Mouse (Mus musculus) layer of hippocampus, adult 9-11 months (tissue): ENCODE measurements around the gene Foxred2.

ENCODE experiments used
- DNase-seq: peaks from one replicate; pipeline ENCODE4 v3.0.0; 2022

Foxred2 gene

DNA sequence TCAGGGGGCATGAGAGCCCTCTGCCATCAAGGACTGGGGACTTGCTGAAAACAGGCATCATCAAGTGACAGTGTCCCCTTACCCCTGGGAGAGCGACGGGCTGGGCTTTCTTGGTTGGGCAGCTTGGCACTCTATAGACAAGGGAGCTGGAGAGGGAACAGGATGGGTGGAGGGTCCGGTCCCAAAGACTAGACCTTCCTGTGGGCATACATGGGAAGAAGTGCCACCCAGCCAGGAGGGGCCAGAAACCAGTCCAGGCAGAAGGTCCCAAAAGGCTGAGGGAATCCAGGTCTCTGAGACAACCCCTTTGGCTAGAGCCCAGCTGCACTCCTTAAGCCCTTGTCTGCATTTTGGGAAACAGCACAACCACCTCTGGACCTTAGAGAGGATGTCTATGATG lies 42.0 kb downstream of the Foxred2 start:
- DNase-seq = no peak

DNA sequence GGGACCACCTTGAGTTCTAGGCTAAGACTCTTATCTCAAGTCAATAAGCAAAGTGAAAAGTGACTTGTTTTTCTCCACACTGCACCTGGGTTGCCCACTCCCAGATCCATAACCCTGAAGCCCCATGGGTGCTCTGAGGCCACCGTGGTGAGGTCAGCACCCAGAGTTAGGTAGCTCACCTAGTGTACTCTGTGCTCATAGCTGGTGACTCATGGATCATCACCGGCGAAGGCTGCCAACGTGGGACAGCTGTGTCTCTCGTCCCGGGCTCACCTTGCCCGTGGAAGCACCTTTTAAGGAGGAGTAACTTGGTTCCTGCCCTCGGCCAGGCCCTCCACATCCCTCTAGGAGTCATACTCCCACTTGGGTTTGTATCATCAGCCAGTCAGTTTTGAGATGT lies 43.5 kb downstream of the Foxred2 start:
- no peak for DNase-seq

DNA sequence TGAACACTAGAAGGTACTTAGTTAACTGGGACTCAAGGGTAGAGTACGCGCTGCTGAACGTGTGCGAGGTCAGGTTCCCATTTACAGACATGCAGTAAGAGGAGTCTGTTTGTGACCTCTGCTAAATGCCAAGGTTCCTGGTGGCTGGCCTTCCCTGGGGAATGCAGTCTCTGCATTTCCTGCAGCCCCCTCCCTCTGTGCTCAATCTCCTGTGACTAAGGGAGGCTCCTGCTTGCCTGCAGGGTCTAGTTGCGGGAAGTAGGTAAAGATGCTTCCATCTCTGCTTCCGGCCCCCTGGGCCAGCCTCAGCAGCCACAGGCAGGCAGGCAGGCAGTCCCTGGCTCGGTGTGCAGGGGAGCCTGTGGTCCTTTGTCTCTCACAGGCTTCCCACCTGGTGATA lies 43.9 kb downstream of the Foxred2 start:
- DNase-seq = no peak

DNA sequence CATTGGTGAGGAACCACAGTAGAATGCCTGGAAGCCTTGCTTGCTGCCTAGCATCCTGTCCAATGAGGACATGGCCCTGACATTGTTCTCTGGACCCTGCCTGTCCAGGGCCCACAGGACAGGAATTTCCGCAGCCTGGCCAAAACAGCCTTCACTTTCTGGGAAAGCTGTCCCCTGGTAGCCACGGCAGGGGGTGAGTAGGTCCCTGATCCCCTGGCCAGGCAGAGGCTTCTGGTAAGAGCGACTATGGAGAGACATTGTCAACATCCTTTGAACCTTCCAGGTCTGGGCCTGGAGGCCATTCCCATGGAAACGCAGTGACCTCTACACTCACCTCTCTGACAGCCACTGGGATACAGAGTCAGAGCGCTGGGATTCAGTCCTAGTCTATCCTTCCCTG lies 44.5 kb downstream of the Foxred2 start:
- DNase-seq = no peak

DNA sequence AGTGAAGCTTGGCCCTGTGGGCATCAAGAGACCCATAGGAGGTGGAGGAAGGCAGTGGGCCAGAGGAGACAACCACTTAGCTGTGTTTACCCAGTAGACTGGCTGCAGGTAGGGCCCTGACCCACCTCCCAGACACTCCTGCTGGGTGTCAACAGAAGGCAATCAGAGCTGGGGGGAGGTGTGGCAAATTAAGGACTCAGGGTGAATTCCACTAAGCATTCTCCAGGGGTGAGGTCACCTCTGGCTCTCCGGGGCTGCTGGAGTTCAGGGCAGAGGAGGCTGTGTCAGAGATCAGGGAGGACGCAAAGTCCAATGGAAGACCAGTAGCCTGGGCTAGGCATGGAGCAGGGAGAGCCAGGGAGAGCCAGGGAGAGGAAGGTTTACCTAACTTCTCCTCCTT lies 45.5 kb downstream of the Foxred2 start:
- DNase-seq = no peak

DNA sequence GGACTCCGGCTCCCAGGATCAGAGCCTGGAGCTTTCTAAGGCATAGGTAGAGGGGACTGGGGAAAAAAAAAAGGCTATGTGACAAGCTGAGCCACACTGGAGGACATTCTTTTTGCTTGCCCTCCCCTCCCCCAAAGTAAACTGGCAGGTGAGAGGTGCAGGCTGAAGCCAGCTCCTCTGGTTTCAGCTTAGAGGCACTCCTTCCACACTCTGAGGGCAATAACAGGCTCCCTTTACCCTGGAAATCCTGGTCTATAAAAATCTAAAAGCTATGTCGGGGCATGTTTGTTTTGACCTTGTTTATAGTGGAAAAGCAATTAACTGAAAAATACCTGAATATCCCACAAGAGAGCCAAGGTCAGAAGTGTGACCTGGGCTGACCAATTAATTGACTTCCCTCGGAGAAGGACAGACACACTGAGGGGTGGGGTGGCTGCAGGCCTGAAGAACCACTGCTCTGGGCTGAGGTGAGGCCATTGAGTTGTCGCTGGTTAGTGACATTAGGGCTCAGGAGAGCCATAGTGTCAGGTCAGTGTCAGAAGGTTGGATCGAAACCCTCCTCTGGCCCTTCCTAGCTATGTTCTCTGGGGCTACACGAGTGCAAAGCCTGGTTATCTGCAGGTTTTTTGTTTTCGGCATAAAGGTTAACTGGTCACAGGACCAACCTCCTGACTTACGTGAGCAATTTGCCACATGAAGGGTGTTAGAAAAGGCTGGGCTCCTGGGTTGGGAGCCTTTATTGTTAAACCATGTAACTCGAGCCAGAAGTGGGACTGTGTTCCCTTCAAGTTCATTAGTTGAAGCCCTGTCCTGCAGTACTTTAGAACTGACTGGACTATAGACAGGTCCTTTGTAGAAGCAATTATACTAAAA lies 48.6 kb downstream of the Foxred2 start:
- no peak for DNase-seq

DNA sequence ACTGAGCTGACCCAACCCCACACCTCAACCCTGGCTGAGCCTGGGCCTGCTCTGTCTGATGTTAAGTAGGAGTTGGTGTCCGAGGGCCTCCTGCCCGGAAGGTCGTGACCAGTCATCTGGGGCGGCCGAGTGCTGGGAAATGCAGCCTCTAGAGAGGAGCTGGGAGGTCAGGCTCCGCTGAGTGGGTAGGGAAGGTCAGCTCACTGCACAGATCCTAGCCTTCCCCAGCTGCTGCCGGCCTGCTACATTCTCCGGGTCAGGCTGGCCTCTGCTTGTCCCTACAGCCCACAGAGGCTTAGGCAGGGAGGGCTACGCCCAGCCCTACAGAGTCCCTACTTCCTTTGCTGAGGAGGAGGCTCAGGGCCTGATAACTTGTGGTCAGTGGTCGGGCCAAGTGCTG lies 50.0 kb downstream of the Foxred2 start:
- no peak for DNase-seq

DNA sequence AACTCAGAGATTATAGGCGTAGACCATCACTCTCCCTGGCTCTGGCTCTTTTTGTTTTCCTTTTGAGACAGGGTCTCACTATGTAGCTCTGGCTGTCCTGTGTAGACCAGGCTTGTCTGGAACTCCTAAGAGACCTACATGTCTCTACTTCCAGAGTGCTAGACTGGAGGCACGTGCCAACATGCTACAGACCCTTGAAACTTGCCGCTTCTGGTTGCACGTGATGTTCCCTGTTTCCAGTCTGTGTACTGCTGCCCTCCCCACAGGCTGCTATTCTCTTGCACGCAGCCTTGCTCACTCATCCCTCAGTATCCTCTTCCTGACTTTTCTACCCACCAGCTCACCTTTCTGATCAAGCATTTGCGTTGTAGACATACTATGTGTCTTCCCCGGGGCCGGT lies 50.4 kb downstream of the Foxred2 start:
- DNase-seq = no peak

DNA sequence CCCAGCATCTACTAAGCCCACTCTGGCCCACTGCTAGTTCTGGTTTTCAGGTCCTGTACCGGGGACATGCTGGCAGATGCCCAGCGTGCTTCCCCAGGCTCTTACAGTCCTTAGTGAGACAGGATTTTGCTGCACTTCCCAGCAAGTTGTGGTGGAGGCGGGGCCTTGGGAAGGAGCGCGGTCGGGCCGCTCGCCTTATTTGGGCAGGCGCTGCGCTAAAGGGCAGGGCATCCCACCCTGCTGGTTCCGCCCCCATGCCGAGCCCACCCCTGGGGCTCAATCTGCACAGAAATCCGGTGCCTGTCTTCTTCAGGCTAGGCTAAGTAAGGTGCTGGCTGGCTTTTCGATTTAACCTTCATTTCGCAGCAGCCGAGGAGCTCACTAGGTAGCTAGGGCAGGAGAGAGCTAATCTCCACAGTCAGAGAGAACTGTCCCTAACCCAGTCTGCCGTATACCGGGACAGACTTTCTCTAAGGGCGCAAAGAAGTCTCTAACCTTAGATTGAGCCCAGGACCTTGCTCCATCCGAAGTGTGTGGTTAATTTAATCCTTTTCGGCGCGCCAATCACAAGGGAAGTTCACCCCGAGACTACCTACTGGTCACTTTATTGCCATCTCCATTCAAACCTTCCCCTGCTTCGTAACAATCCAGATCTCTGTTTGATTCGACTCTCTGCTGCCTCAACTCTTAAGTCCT lies 51.1 kb downstream of the Foxred2 start:
- no peak for DNase-seq

DNA sequence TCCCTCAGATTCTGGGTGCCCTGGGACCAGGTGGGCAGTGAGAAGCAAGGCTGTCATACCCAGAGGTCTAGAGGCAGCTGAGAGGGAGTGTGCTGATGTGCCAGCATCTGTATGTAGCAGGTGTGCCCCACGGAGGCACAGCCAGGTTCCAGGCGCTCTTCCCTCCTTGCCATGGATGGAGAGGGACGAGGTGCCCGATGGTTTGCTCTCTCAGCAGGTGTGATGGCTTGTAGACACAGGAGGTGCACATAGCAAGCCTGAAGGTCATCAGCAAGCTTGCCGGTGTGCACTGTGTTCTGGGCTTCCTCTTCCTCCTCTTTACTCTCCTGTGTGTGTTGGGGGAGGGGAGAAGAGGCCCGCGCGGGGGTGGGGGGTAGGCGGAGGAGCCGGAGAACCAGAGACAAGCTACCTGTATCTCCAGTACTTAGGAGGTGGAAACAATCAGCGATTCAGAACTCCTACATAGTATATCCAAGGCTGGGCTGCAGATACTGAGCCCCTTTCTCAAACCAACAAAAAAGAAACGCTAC lies 52.1 kb downstream of the Foxred2 start:
- DNase-seq = no peak

DNA sequence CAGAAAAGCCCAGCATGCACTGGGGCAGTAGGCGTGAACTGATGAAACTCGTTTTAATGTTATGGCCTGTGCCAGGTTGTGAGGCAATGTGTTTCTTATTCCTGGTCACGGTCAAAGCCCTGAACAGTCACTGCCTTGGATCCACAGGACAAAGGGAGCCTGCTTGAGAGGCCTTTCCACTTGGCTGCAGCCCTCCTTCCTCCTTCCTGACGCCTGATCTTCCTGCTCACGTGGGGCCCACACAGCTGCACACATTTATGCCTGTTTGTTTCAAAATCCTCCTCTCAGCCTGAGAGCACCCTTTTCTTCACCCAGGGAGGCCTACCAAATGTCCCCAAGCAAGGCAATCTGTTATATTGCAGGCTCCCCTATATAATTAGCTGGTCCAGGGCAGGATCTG lies 53.3 kb downstream of the Foxred2 start:
- DNase-seq = no peak

DNA sequence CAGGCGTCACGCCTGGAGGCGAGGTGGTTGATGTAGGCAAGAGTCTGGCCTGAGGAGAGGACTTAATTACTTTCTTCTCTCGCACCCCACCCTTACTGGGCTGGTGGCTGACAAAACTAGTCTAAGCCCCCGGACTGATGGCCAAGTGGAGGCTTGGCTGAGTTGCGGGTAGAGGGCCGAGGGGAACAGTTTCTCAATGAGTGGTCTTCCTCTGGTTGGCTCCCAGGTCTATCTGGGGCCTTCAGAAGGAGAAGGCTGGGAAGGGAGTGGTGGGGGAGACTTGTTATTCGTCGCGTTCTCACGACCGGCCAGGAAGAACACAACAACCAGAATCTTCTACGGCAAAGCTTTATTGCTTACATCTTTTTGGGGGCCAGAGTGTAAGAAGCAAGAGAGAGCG lies 61.6 kb downstream of the Foxred2 start:
- no peak for DNase-seq

DNA sequence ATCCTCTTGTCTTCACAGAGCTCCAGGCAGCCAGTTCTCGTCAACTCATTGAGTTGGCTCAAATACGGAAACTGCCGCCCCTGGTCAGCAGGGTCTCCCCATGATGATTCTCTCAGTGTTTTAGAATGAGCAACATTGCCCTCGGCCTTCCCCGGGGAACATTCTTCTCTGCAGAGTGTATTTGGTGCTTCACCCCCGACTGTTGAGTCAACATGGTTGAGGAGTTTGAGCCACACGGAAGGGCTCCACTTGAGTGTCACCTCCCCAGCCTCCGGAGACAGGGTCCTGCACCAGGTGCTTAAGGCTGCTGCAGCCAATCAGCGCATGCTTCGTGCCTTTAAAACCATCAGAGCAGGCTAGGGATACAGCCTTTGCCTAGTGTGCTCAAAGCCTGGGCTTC lies 63.2 kb downstream of the Foxred2 start:
- no peak for DNase-seq

DNA sequence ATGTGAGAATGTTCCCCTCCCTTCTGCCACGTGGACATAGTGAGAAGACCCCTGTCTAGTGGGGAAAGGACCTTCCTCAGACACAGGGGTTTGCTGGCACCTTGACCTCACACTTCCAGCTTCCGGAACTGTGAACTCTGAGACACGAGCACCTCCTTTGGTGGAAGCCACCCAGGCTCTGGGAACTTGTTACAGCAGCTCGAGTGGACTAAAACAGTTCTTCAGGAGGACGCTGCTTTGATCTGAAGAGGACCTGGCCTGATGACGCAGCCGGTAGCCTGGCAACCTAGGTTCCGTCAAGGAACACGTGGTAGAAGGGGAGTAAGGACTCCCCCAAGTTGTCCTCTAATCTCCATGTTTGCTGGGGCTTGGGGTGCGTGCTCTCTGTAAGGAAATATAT lies 64.1 kb downstream of the Foxred2 start:
- no peak for DNase-seq

DNA sequence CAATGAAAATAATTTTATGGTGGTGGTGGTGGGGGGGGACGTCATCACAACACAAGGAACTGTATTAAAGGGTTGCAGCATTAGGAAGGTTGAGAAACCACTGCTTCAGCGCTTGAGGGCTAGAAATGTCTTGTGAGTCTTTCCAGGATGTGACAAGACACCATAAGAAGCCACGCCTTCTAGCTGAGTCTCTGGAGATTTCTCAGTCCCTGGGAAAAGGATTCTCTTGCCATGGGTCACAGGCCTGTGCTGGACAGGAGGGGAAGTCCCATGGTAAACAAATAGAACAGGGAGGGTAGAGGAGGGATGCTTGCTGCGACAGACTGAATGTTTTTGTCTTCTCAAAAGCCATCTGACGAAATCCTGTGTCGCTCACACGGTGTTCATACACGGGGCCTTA lies 64.8 kb downstream of the Foxred2 start:
- no peak for DNase-seq
